Mouse (Mus musculus): ENCODE results near the gene Olfr17. TPM values are rescaled to one million over a fixed set of nuclear protein-coding genes. Genes with fewer than 3 reads are reported as not detected.
"Not testable (repeated sequence)": the region's sequence is repeated elsewhere in the genome, so short reads cannot be mapped to it uniquely, and the experiment has no call there.

The Olfr17 gene
- total and polyA plus RNA-seq, 3 experiments: not detected

DNA sequence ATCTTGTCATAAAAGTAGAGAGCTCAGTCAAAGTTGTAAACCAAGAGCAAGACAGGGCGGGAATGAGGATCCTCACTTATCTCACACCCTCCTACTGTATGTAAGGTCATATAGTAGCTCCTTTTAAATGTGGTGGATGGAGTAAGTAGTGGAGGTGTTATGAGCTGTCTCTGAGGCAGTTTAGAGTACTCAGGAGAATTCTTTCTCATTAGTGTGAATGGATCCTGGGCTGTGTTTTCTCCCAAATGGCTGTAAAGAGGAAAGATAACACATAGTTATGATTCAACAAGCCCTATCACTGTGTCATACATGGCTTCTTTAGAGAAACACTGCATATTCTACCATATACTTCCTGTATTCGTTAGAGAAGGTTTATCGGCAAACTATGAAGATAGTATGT lies 38.0 kb downstream of the Olfr17 start, which contains the start of gene Olfr715:
Olfr715 (minus strand) TSS at position 101 of the 400 bp plus-strand sequence.
- dilution Hi-C loops (cut with MboI; ENCODE audit: extremely low pct_ligation_motif_present, extremely low pct_unique_long_range_greater_than_20kb, low sequenced_read_pairs); H3K27ac ChIP-seq (ENCODE audit: insufficient read depth, low read depth); H3K9ac ChIP-seq (ENCODE audit: insufficient read depth, low read depth); H3K4me3 ChIP-seq (replicated peaks in 1 of 3; ENCODE audit: low read depth in 2 of 3, low read length in 2 of 3, poor library complexity in 1 of 3); H3K4me1 ChIP-seq (ENCODE audit: control insufficient read depth in 1 of 2, insufficient read depth in 2 of 2); H3K4me2 ChIP-seq (ENCODE audit: insufficient read depth, low read depth, poor library complexity, severe bottlenecking); DNase-seq (ENCODE audit: extremely low read depth); H3K9me3 ChIP-seq (replicated peaks; ENCODE audit: low read length); H3K27me3 ChIP-seq (replicated peaks); H3K79me2 ChIP-seq (replicated peaks; ENCODE audit: control insufficient read depth, extremely low read depth, insufficient read depth, poor library complexity, severe bottlenecking); H3K36me3 ChIP-seq (replicated peaks in 1 of 2; ENCODE audit: control insufficient read depth in 1 of 2, insufficient read depth in 1 of 2, low read length in 1 of 2); in situ Hi-C loops (cut with MboI; ENCODE audit: low pct_ligation_motif_present, low pct_unique_long_range_greater_than_20kb, low sequenced_read_pairs): not testable (repeated sequence)

DNA sequence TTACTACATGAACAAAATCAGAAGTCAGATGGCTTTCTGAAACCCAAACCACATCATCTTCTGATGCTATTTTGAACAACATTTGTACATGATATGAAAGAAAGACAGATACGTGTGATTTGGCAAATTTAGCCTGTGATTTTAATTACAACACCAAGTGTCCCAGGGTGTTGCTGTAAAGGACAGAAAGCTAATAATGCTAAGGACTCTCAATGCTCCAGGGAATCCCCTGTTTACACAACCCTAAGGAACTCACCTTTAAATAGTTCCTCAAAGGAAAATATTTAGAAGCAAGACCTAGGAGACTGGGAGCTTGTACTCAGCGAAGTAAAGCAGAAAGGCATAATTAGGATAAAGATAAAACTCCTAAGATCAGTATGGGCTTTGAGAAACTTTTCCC lies 45.0 kb downstream of the Olfr17 start, which contains the start of gene Olfr716:
Olfr716 (plus strand) TSS at position 301 of the 400 bp plus-strand sequence.
- H3K79me2 ChIP-seq (replicated peaks; ENCODE audit: control insufficient read depth, extremely low read depth, insufficient read depth, poor library complexity, severe bottlenecking); in situ Hi-C loops (cut with MboI; ENCODE audit: low pct_ligation_motif_present, low pct_unique_long_range_greater_than_20kb, low sequenced_read_pairs); H3K36me3 ChIP-seq (replicated peaks in 1 of 2; ENCODE audit: control insufficient read depth in 1 of 2, insufficient read depth in 1 of 2, low read length in 1 of 2); H3K27me3 ChIP-seq (replicated peaks); DNase-seq (ENCODE audit: extremely low read depth); dilution Hi-C loops (cut with MboI; ENCODE audit: extremely low pct_ligation_motif_present, extremely low pct_unique_long_range_greater_than_20kb, low sequenced_read_pairs); H3K9me3 ChIP-seq (replicated peaks; ENCODE audit: low read length); H3K4me3 ChIP-seq (replicated peaks in 1 of 3; ENCODE audit: low read depth in 2 of 3, low read length in 2 of 3, poor library complexity in 1 of 3); H3K4me1 ChIP-seq (ENCODE audit: control insufficient read depth in 1 of 2, insufficient read depth in 2 of 2); H3K4me2 ChIP-seq (ENCODE audit: insufficient read depth, low read depth, poor library complexity, severe bottlenecking); H3K27ac ChIP-seq (ENCODE audit: insufficient read depth, low read depth); H3K9ac ChIP-seq (ENCODE audit: insufficient read depth, low read depth): not testable (repeated sequence)

Other genes with a start within 250 kb of the Olfr17 start
- gene Olfr703, start 249.9 kb upstream of the Olfr17 start, total RNA-seq (2012; rRNA removed): not detected in 2 replicates
- not detected in 2 replicates for gene Olfr703, start 249.9 kb upstream of the Olfr17 start, total RNA-seq (2014; rRNA removed)
- gene Olfr703, start 249.9 kb upstream of the Olfr17 start, polyA plus RNA-seq (2012; ENCODE audit: insufficient read length, low read depth): not detected in 2 replicates
- not detected in 2 replicates for gene Olfr704, start 230.0 kb upstream of the Olfr17 start, total RNA-seq (2012; rRNA removed)
- not detected in 2 replicates for gene Olfr704, start 230.0 kb upstream of the Olfr17 start, total RNA-seq (2014; rRNA removed)
- gene Olfr704, start 230.0 kb upstream of the Olfr17 start, polyA plus RNA-seq (2012; ENCODE audit: insufficient read length, low read depth): not detected in 2 replicates
- gene Olfr705, start 216.3 kb upstream of the Olfr17 start, total RNA-seq (2012; rRNA removed): not detected in 2 replicates
- not detected in 2 replicates for gene Olfr705, start 216.3 kb upstream of the Olfr17 start, total RNA-seq (2014; rRNA removed)
- not detected in 2 replicates for gene Olfr705, start 216.3 kb upstream of the Olfr17 start, polyA plus RNA-seq (2012; ENCODE audit: insufficient read length, low read depth)
- not detected in 2 replicates for gene Olfr706, start 205.1 kb upstream of the Olfr17 start, total RNA-seq (2012; rRNA removed)
- gene Olfr706, start 205.1 kb upstream of the Olfr17 start, total RNA-seq (2014; rRNA removed): not detected in 2 replicates
- not detected in 2 replicates for gene Olfr706, start 205.1 kb upstream of the Olfr17 start, polyA plus RNA-seq (2012; ENCODE audit: insufficient read length, low read depth)
- gene Olfr707, start 192.0 kb upstream of the Olfr17 start, total RNA-seq (2012; rRNA removed): not detected in 2 replicates
- gene Olfr707, start 192.0 kb upstream of the Olfr17 start, total RNA-seq (2014; rRNA removed): not detected in 2 replicates
- gene Olfr707, start 192.0 kb upstream of the Olfr17 start, polyA plus RNA-seq (2012; ENCODE audit: insufficient read length, low read depth): not detected in 2 replicates
- not detected in 2 replicates for gene Olfr1532-ps1, start 185.2 kb upstream of the Olfr17 start, total RNA-seq (2012; rRNA removed)
- not detected in 2 replicates for gene Olfr1532-ps1, start 185.2 kb upstream of the Olfr17 start, total RNA-seq (2014; rRNA removed)
- not detected in 2 replicates for gene Olfr1532-ps1, start 185.2 kb upstream of the Olfr17 start, polyA plus RNA-seq (2012; ENCODE audit: insufficient read length, low read depth)
- not detected in 2 replicates for gene Olfr709-ps1, start 161.0 kb upstream of the Olfr17 start, total RNA-seq (2012; rRNA removed)
- not detected in 2 replicates for gene Olfr709-ps1, start 161.0 kb upstream of the Olfr17 start, total RNA-seq (2014; rRNA removed)
- gene Olfr709-ps1, start 161.0 kb upstream of the Olfr17 start, polyA plus RNA-seq (2012; ENCODE audit: insufficient read length, low read depth): not detected in 2 replicates
- gene Olfr710, start 144.9 kb upstream of the Olfr17 start, total RNA-seq (2012; rRNA removed): not detected in 2 replicates
- gene Olfr710, start 144.9 kb upstream of the Olfr17 start, total RNA-seq (2014; rRNA removed): not detected in 2 replicates
- gene Olfr710, start 144.9 kb upstream of the Olfr17 start, polyA plus RNA-seq (2012; ENCODE audit: insufficient read length, low read depth): not detected in 2 replicates
- gene Olfr6, start 129.3 kb upstream of the Olfr17 start, total RNA-seq (2012; rRNA removed): not detected in 2 replicates
- gene Olfr6, start 129.3 kb upstream of the Olfr17 start, total RNA-seq (2014; rRNA removed): not detected in 2 replicates
- gene Olfr6, start 129.3 kb upstream of the Olfr17 start, polyA plus RNA-seq (2012; ENCODE audit: insufficient read length, low read depth): not detected in 2 replicates
- gene Olfr711, start 117.8 kb upstream of the Olfr17 start, total RNA-seq (2012; rRNA removed): not detected in 2 replicates
- not detected in 2 replicates for gene Olfr711, start 117.8 kb upstream of the Olfr17 start, total RNA-seq (2014; rRNA removed)
- not detected in 2 replicates for gene Olfr711, start 117.8 kb upstream of the Olfr17 start, polyA plus RNA-seq (2012; ENCODE audit: insufficient read length, low read depth)
- not detected in 2 replicates for gene Olfr2, start 87.1 kb upstream of the Olfr17 start, total RNA-seq (2012; rRNA removed)
- not detected in 2 replicates for gene Olfr2, start 87.1 kb upstream of the Olfr17 start, total RNA-seq (2014; rRNA removed)
- not detected in 2 replicates for gene Olfr2, start 87.1 kb upstream of the Olfr17 start, polyA plus RNA-seq (2012; ENCODE audit: insufficient read length, low read depth)
- not detected in 2 replicates for gene Olfr713, start 62.0 kb upstream of the Olfr17 start, total RNA-seq (2012; rRNA removed)
- gene Olfr713, start 62.0 kb upstream of the Olfr17 start, total RNA-seq (2014; rRNA removed): not detected in 2 replicates
- gene Olfr713, start 62.0 kb upstream of the Olfr17 start, polyA plus RNA-seq (2012; ENCODE audit: insufficient read length, low read depth): not detected in 2 replicates
- not detected in 2 replicates for gene Olfr714, start 22.2 kb upstream of the Olfr17 start, total RNA-seq (2012; rRNA removed)
- gene Olfr714, start 22.2 kb upstream of the Olfr17 start, total RNA-seq (2014; rRNA removed): not detected in 2 replicates
- gene Olfr714, start 22.2 kb upstream of the Olfr17 start, polyA plus RNA-seq (2012; ENCODE audit: insufficient read length, low read depth): not detected in 2 replicates
- not detected in 2 replicates for gene Olfr715b, start 17.1 kb downstream of the Olfr17 start, total RNA-seq (2012; rRNA removed)
- not detected in 2 replicates for gene Olfr715b, start 17.1 kb downstream of the Olfr17 start, total RNA-seq (2014; rRNA removed)
- not detected in 2 replicates for gene Olfr715b, start 17.1 kb downstream of the Olfr17 start, polyA plus RNA-seq (2012; ENCODE audit: insufficient read length, low read depth)
- not detected in 2 replicates for gene Olfr715, start 37.9 kb downstream of the Olfr17 start, total RNA-seq (2012; rRNA removed)
- gene Olfr715, start 37.9 kb downstream of the Olfr17 start, total RNA-seq (2014; rRNA removed): not detected in 2 replicates
- not detected in 2 replicates for gene Olfr715, start 37.9 kb downstream of the Olfr17 start, polyA plus RNA-seq (2012; ENCODE audit: insufficient read length, low read depth)
- gene Olfr716, start 45.1 kb downstream of the Olfr17 start, total RNA-seq (2012; rRNA removed): not detected in 2 replicates
- not detected in 2 replicates for gene Olfr716, start 45.1 kb downstream of the Olfr17 start, total RNA-seq (2014; rRNA removed)
- gene Olfr716, start 45.1 kb downstream of the Olfr17 start, polyA plus RNA-seq (2012; ENCODE audit: insufficient read length, low read depth): not detected in 2 replicates
- not detected in 2 replicates for gene Nlrp14, start 73.8 kb downstream of the Olfr17 start, total RNA-seq (2012; rRNA removed)
- gene Nlrp14, start 73.8 kb downstream of the Olfr17 start, total RNA-seq (2014; rRNA removed): not detected in 2 replicates
- gene Nlrp14, start 73.8 kb downstream of the Olfr17 start, polyA plus RNA-seq (2012; ENCODE audit: insufficient read length, low read depth): not detected in 2 replicates
- not detected in 2 replicates for gene Rbmxl2, start 116.2 kb downstream of the Olfr17 start, total RNA-seq (2012; rRNA removed)
- gene Rbmxl2, start 116.2 kb downstream of the Olfr17 start, total RNA-seq (2014; rRNA removed): not detected in 2 replicates
- not detected in 2 replicates for gene Rbmxl2, start 116.2 kb downstream of the Olfr17 start, polyA plus RNA-seq (2012; ENCODE audit: insufficient read length, low read depth)

Data from CH12.LX (cell line).